Mouse (Mus musculus) stomach, adult 2 months (tissue): ENCODE measurements around the gene Ntng2. TPM values are rescaled to one million over a fixed set of nuclear protein-coding genes. Genes with fewer than 3 reads are reported as not detected.

Source experiments
- polyA plus RNA-seq: library from polyadenylated mRNA; depleted of rRNA; stranded (reverse); fragments of >200 nt; gene quantifications from 2 replicates; pipeline ENCODE4 v1.2.3, GENCODE M21; 2012; rRNA removed

Gene Ntng2
- 11.5 and 25.2 TPM in 2 replicates for polyA plus RNA-seq

GRCm38 (mm10) chr2:29252599-29253204, at the start of gene Ntng2:
Gene Ntng2, minus strand, starts transcription at chr2:29253005.

Other genes with a start within 250 kb of the Ntng2 start
- gene Cfap77, start 197.9 kb downstream of the Ntng2 start, polyA plus RNA-seq, result not detected in 2 replicates
- gene Ttf1, start 192.7 kb downstream of the Ntng2 start, polyA plus RNA-seq, result 0.87 and 1.4 TPM in 2 replicates
- 0.48 and 1.5 TPM in 2 replicates for gene Setx, start 128.8 kb downstream of the Ntng2 start, polyA plus RNA-seq
- gene Med27, start 93.8 kb upstream of the Ntng2 start, polyA plus RNA-seq, result 27.1 and 32.6 TPM in 2 replicates